Mouse (Mus musculus): ENCODE data around the gene Pym1. TPM values are rescaled to one million over a fixed set of nuclear protein-coding genes. Genes with fewer than 3 reads are reported as not detected.

The Pym1 gene
- polyA plus RNA-seq, 1 experiment from 2014 or later, result 45.9 TPM

GRCm38 (mm10) chr10:128740296-128740695, 7.4 kb upstream of the Pym1 start:
- peaks cover 6% of the 10 kb centered on the region for H3K27me3 ChIP-seq (ENCODE audit: control insufficient read depth, insufficient read depth, low read length)
- H3K9ac ChIP-seq (replicated peaks; ENCODE audit: low read length), result no peak overlapping the region
- no peak overlapping the region for H3K4me3 ChIP-seq (ENCODE audit: low read depth, low read length)
- no peak overlapping the region for H3K27ac ChIP-seq (replicated peaks; ENCODE audit: low read depth, low read length)
- 67% methylated on average over 2 of the region's 2 CpGs for WGBS
- no peak for DNase-seq (ENCODE audit: low spot score)
- no peak overlapping the region for H3K4me2 ChIP-seq (ENCODE audit: low read depth, low read length)
- H3K4me1 ChIP-seq (ENCODE audit: control insufficient read depth, insufficient read depth, low read length), result peaks cover 4% of the 10 kb centered on the region; the same call in 1 of the 2 replicates
- H3K36me3 ChIP-seq (replicated peaks; ENCODE audit: control insufficient read depth, insufficient read depth, low read depth, low read length), result no peaks in the 10 kb centered on the region
- ATAC-seq (replicated peaks; ENCODE audit: insufficient number of reproducible peaks, low FRiP score, low TSS enrichment, low read depth), result no peak
- no peaks in the 10 kb centered on the region for H3K9me3 ChIP-seq (replicated peaks; ENCODE audit: control insufficient read depth, low read length)

- Histone ChIP-seq H3K27me3 (ENCODE audit: control insufficient read depth, insufficient read depth, low read length) (peaks cover 6% of the 10 kb centered on the region), H3K9me3 (replicated peaks; ENCODE audit: control insufficient read depth, low read length) (no peaks in the 10 kb centered on the region), H3K4me1 (ENCODE audit: control insufficient read depth, insufficient read depth, low read length) (peaks cover 4% of the 10 kb centered on the region; the same call in 1 of the 2 replicates), H3K27ac (replicated peaks; ENCODE audit: low read depth, low read length) (no peak overlapping the region), H3K4me2 (ENCODE audit: low read depth, low read length) (no peak overlapping the region), H3K36me3 (replicated peaks; ENCODE audit: control insufficient read depth, insufficient read depth, low read depth, low read length) (no peaks in the 10 kb centered on the region), H3K4me3 (ENCODE audit: low read depth, low read length) (no peak overlapping the region), H3K9ac (replicated peaks; ENCODE audit: low read length) (no peak overlapping the region)
- DNase-seq (ENCODE audit: low spot score), result no peak
- no peak for ATAC-seq (replicated peaks; ENCODE audit: insufficient number of reproducible peaks, low FRiP score, low TSS enrichment, low read depth)
- WGBS, result 37% methylated on average over 4 of the region's 4 CpGs
These were observed 5.1 kb upstream of the Pym1 start for GRCm38 (mm10) chr10:128742616-128743015.

GRCm38 (mm10) chr10:128743235-128743634, 4.5 kb upstream of the Pym1 start:
- DNase-seq (ENCODE audit: low spot score) (no peak), ATAC-seq (replicated peaks; ENCODE audit: insufficient number of reproducible peaks, low FRiP score, low TSS enrichment, low read depth) (no peak)
- H3K27me3 ChIP-seq (ENCODE audit: control insufficient read depth, insufficient read depth, low read length), result peaks cover 6% of the 10 kb centered on the region
- H3K4me2 ChIP-seq (ENCODE audit: low read depth, low read length), result peak overlapping the region; percentile 96
- H3K9ac ChIP-seq (replicated peaks; ENCODE audit: low read length), result no peak overlapping the region
- H3K27ac ChIP-seq (replicated peaks; ENCODE audit: low read depth, low read length), result no peak overlapping the region
- WGBS, result 9% methylated on average over 7 of the region's 7 CpGs
- H3K36me3 ChIP-seq (replicated peaks; ENCODE audit: control insufficient read depth, insufficient read depth, low read depth, low read length), result no peaks in the 10 kb centered on the region
- H3K4me3 ChIP-seq (ENCODE audit: low read depth, low read length), result peak overlapping the region; percentile 63
- no peaks in the 10 kb centered on the region for H3K9me3 ChIP-seq (replicated peaks; ENCODE audit: control insufficient read depth, low read length)
- H3K4me1 ChIP-seq (ENCODE audit: control insufficient read depth, insufficient read depth, low read length), result peaks cover 4% of the 10 kb centered on the region; the same call in 1 of the 2 replicates

- peaks cover 6% of the 10 kb centered on the region for H3K27me3 ChIP-seq (ENCODE audit: control insufficient read depth, insufficient read depth, low read length)
- DNase-seq (ENCODE audit: low spot score) (peak; percentile 64), ATAC-seq (replicated peaks; ENCODE audit: insufficient number of reproducible peaks, low FRiP score, low TSS enrichment, low read depth) (peak; percentile 51)
- peaks cover 4% of the 10 kb centered on the region; the same call in 1 of the 2 replicates for H3K4me1 ChIP-seq (ENCODE audit: control insufficient read depth, insufficient read depth, low read length)
- no peaks in the 10 kb centered on the region for H3K9me3 ChIP-seq (replicated peaks; ENCODE audit: control insufficient read depth, low read length)
- H3K4me2 ChIP-seq (ENCODE audit: low read depth, low read length), result peak overlapping the region; percentile 96
- WGBS, result under 1% methylated on average over 36 of the region's 37 CpGs
- no peak overlapping the region for H3K27ac ChIP-seq (replicated peaks; ENCODE audit: low read depth, low read length)
- H3K36me3 ChIP-seq (replicated peaks; ENCODE audit: control insufficient read depth, insufficient read depth, low read depth, low read length), result no peaks in the 10 kb centered on the region
- peak overlapping the region; percentile 63 for H3K4me3 ChIP-seq (ENCODE audit: low read depth, low read length)
- H3K9ac ChIP-seq (replicated peaks; ENCODE audit: low read length), result peak overlapping the region; percentile 75
These were observed 3.9 kb upstream of the Pym1 start for GRCm38 (mm10) chr10:128743791-128744191.

GRCm38 (mm10) chr10:128744211-128744610, 3.5 kb upstream of the Pym1 start:
- Histone ChIP-seq H3K4me2 (ENCODE audit: low read depth, low read length) (peak overlapping the region; percentile 96), H3K4me1 (ENCODE audit: control insufficient read depth, insufficient read depth, low read length) (peaks cover 4% of the 10 kb centered on the region; the same call in 1 of the 2 replicates), H3K9ac (replicated peaks; ENCODE audit: low read length) (peak overlapping the region; percentile 75), H3K27ac (replicated peaks; ENCODE audit: low read depth, low read length) (no peak overlapping the region), H3K9me3 (replicated peaks; ENCODE audit: control insufficient read depth, low read length) (no peaks in the 10 kb centered on the region), H3K27me3 (ENCODE audit: control insufficient read depth, insufficient read depth, low read length) (peaks cover 6% of the 10 kb centered on the region), H3K36me3 (replicated peaks; ENCODE audit: control insufficient read depth, insufficient read depth, low read depth, low read length) (no peaks in the 10 kb centered on the region), H3K4me3 (ENCODE audit: low read depth, low read length) (peak overlapping the region; percentile 63)
- WGBS, result 11% methylated on average over 8 of the region's 8 CpGs
- DNase-seq (ENCODE audit: low spot score) (no peak), ATAC-seq (replicated peaks; ENCODE audit: insufficient number of reproducible peaks, low FRiP score, low TSS enrichment, low read depth) (no peak)

GRCm38 (mm10) chr10:128744680-128745601, 2.7 kb upstream of the Pym1 start, which contains the start of gene Dgka:
Gene Dgka, minus strand, starts transcription at chr10:128744855.
- WGBS, result 24% methylated on average over 18 of the region's 18 CpGs
- H3K27ac ChIP-seq (replicated peaks; ENCODE audit: low read depth, low read length), result no peak within 1 kb of the TSS
- DNase-seq (ENCODE audit: low spot score), result peak; percentile 19

GRCm38 (mm10) chr10:128745946-128746613, 1.6 kb upstream of the Pym1 start:
- 92% methylated on average over 10 of the region's 10 CpGs for WGBS
- Histone ChIP-seq H3K27me3 (ENCODE audit: control insufficient read depth, insufficient read depth, low read length) (peaks cover 6% of the 10 kb centered on the region), H3K9me3 (replicated peaks; ENCODE audit: control insufficient read depth, low read length) (no peaks in the 10 kb centered on the region), H3K4me2 (ENCODE audit: low read depth, low read length) (no peak overlapping the region), H3K9ac (replicated peaks; ENCODE audit: low read length) (no peak overlapping the region), H3K4me1 (ENCODE audit: control insufficient read depth, insufficient read depth, low read length) (peaks cover 4% of the 10 kb centered on the region; the same call in 1 of the 2 replicates), H3K36me3 (replicated peaks; ENCODE audit: control insufficient read depth, insufficient read depth, low read depth, low read length) (no peaks in the 10 kb centered on the region), H3K4me3 (ENCODE audit: low read depth, low read length) (no peak overlapping the region), H3K27ac (replicated peaks; ENCODE audit: low read depth, low read length) (no peak overlapping the region)
- DNase-seq (ENCODE audit: low spot score) (no peak), ATAC-seq (replicated peaks; ENCODE audit: insufficient number of reproducible peaks, low FRiP score, low TSS enrichment, low read depth) (no peak)

More at GRCm38 (mm10) chr10:128744680-128745601, 2.7 kb upstream of the Pym1 start, which contains the start of gene Dgka:
- no peaks in the 10 kb centered on the region for H3K9me3 ChIP-seq (replicated peaks; ENCODE audit: control insufficient read depth, low read length)
- H3K4me2 ChIP-seq (ENCODE audit: low read depth, low read length), result peak within 1 kb of the TSS; percentile 96
- ATAC-seq (replicated peaks; ENCODE audit: insufficient number of reproducible peaks, low FRiP score, low TSS enrichment, low read depth), result no peak
- peaks cover 4% of the 10 kb centered on the region; the same call in 1 of the 2 replicates for H3K4me1 ChIP-seq (ENCODE audit: control insufficient read depth, insufficient read depth, low read length)
- H3K27me3 ChIP-seq (ENCODE audit: control insufficient read depth, insufficient read depth, low read length), result peaks cover 6% of the 10 kb centered on the region
- H3K9ac ChIP-seq (replicated peaks; ENCODE audit: low read length), result peak within 1 kb of the TSS; percentile 75
- H3K36me3 ChIP-seq (replicated peaks; ENCODE audit: control insufficient read depth, insufficient read depth, low read depth, low read length), result no peaks in the 10 kb centered on the region
- peak within 1 kb of the TSS; percentile 63 for H3K4me3 ChIP-seq (ENCODE audit: low read depth, low read length)
